Mouse (Mus musculus): ENCODE results near the gene Dnajb3. TPM values are rescaled to one million over a fixed set of nuclear protein-coding genes. Genes with fewer than 3 reads are reported as not detected.

The Dnajb3 gene
- polyA plus RNA-seq (2012), result not detected in 2 replicates

DNA sequence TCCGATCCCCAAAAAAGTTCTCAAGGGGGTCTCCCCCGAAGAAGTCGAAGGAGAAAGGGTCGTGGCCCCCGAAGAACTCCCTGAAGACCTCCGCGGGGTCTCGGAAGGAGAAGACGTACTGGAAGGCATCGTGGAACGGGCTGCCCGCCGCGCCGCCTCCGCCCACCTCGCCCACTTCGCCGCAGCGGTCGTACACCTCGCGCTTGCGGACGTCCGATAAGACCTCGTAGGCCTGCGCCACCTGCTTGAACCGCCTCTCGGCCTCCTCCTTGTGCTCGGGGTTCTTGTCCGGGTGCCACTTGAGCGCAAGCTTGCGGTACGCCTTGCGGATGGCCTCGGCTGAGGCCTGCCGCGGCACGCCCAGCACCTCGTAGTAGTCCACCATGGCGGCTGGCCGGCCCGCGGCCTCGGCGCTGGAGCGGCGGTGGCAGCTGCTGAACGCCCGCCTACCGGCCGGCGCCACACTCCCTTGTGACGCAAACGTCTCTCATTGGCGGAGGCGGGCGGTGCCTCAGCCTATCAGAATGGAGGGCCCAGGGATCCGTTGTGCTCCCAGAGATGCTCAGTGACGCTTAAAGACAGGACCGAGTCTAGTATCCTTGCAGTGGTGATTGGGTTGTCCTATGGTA lies at the start of gene Dnajb3:
Gene Dnajb3, minus strand, starts transcription at position 489 of the 629 bp plus-strand sequence.
- TF ChIP-seq GATA1 (IDR thresholded peaks at IDR 0.05; ENCODE audit: low read length), result no peak

DNA sequence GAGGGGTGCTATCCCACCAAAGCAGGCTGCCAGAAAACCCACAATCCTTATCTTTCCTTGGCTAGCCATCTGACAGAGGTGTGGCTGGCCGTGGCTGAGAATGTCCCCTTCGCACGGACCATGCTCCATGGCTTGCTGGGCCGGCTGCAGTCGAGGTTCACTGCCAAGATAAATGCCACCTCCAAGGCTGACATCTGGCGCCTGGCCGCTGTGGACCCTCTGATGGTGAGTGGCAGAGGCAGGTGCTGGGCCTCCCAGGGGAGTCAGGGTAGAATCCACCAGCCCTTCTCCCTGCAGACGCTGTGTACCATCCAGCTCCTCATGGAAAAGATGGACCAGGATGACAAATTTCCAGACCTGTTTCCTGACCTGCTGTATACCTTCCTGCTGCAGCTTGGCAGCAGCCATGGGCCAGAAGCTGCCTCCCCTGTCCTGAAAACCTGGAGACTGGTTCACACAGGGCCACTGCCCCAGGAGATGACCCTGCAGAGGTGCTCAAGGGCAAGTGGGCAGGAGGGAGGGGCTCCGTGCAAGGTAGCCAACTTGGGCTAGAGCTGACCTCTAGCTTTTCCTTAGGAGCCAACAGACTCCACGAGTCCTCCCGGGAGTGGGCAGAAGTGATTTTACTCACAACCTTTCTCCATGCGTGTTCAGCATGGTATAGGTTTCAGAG lies 49.3 kb upstream of the Dnajb3 start:
- TF ChIP-seq GATA1 (IDR thresholded peaks at IDR 0.05; ENCODE audit: low read length), result no peak

DNA sequence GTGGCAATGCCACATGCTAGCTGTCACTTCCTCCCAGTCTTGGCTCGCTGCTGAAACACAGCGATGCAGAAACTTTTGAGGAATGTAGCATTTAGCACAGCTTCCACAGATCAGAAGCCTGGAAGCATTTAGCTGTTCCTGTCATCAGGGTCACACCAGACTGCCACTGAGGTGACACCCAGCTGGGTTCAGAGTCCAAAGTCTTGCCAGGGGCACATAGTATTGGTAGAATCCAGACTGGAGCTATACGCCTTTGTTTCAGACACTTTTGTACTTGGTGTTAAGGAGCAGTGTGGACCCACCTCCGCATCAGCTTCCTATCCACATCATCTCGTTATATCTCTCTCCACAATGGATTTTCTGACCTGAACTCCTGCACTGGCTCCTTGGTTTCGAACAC lies 48.0 kb upstream of the Dnajb3 start:
- TF ChIP-seq GATA1 (IDR thresholded peaks at IDR 0.05; ENCODE audit: low read length), result no peak

DNA sequence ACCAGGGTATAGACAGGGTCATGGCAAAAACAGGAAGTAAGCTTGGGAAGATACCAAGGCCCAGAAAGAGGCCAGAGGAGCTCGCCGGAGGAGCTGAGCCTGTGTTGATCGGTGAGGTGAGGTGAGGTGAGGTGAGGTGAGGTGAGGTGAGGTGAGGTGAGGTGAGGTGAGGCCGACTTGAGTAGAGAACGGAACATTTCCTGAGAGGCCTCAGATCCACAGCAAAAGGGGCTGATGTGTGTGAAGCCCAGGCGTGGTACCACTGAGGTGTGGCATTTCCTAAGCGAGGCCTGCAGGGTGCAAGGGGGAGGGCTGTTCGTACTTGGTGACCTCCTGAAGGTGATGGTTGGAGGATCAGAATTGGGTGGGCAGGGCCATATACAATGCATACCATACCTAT lies 47.5 kb upstream of the Dnajb3 start:
- TF ChIP-seq GATA1 (IDR thresholded peaks at IDR 0.05; ENCODE audit: low read length), result no peak

DNA sequence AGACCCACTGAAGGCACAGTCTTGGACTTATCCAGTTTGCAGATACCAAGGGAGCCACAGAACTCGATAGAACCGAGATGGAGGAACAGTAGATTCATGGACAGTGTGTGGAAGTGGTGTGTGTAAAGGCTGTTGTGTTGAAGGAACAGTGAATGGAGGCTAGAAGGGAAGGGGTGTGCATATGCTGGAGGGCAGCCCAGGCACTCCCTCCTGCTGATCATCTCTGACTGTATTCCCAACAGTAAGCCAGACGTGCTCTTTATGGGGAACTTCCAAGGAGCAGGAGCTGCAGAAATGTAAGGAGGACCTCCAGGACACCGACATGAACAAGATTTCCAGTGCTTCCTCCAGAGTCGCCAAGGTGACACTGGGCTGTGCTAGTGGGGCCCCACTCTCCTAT lies 44.4 kb upstream of the Dnajb3 start:
- no peak for TF ChIP-seq GATA1 (IDR thresholded peaks at IDR 0.05; ENCODE audit: low read length)

DNA sequence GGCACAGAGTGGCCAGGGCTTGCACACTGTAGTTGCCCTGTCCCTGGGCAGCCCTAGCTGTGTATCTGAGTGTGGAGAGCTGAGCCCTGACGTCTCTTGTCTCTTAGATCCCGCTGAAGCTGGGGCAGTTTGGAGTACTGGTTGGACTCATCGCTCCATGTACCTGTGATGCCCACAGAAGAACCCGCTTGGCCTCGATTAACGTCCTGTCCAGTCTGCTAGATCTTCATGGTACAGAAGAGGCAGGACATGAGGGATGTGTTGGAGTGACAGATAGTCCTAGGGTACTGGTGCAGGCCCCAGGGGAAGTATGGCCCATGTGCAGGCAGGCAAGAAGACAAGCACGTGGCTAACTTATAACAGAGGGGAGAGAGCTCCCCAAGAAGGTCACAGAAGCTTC lies 44.0 kb upstream of the Dnajb3 start:
- TF ChIP-seq GATA1 (IDR thresholded peaks at IDR 0.05; ENCODE audit: low read length), result no peak

DNA sequence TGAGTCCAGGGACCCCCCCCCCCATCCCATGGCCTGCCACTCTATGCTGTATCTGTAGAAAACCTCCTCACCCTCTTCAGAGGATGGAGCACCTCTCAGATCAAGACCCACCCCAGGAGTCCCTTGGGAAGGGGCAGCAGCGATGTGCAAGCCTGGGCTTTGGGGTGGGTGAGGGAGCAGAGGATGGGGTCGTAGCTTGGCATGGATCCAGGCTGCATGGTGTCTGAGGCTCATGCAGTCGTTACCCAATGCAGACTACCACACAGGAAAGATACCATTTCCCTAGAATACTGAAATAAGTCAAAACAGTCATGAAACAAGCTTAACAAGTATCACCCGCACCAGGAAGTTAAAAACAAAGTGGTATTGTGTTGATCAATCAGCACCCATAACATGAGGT lies 43.1 kb upstream of the Dnajb3 start:
- no peak for TF ChIP-seq GATA1 (IDR thresholded peaks at IDR 0.05; ENCODE audit: low read length)

DNA sequence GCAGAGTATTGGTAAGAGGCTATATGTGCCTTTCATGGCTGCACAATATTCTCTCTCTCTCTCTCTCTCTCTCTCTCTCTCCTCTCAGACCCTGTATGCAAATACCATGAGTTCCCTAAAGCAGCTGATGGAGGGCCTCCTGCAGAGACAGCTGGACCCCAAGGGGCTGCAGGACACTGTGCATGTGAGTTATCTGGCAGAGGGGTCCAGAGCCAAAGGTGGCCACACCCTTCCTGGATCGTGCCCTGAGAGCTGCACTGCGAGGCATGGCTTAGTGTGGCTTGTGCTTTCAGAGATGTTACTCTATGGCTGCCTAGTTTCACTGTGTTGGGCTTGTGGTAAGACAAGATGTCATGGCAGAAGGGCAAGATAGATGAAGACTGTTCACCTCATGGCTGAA lies 42.1 kb upstream of the Dnajb3 start:
- TF ChIP-seq GATA1 (IDR thresholded peaks at IDR 0.05; ENCODE audit: low read length), result no peak

DNA sequence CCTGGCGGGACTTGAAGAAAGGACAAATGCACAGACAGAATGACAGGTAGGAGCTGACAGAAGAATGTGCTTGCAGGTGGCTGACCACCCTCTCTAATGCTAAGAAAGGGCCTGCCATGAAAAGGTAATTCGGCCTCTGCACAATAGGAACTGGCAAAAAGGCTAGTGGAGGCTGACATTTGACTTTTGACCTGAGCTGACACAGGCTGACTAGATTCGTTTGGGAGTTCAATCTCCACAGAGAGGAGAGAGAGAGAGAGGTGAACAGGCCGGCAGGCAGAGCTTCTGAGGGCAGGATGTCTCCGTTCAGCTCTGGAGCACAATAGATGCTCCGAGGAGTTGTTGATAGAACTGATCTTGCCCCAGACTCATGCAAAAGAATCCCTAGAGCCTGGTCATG lies 40.8 kb upstream of the Dnajb3 start:
- TF ChIP-seq GATA1 (IDR thresholded peaks at IDR 0.05; ENCODE audit: low read length), result no peak

DNA sequence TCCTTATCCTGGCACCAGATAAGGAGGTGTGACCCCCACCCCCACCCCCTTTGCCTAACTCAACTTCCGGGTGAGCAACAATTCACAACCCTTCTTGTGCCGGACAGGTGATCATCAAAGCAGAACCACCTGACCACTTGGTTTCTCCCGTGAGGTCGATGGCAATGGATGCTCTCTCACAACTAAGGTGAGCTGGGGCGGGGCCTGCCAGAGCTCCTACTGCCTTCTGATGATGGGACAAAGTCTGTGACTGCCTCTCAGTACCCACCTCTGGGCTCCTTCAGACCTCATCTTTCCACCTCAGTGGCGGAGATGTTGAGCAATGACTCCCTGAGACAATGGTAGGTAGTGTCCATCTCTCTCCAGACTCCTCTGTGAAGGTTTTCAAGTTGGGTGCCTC lies 40.3 kb upstream of the Dnajb3 start:
- no peak for TF ChIP-seq GATA1 (IDR thresholded peaks at IDR 0.05; ENCODE audit: low read length)

DNA sequence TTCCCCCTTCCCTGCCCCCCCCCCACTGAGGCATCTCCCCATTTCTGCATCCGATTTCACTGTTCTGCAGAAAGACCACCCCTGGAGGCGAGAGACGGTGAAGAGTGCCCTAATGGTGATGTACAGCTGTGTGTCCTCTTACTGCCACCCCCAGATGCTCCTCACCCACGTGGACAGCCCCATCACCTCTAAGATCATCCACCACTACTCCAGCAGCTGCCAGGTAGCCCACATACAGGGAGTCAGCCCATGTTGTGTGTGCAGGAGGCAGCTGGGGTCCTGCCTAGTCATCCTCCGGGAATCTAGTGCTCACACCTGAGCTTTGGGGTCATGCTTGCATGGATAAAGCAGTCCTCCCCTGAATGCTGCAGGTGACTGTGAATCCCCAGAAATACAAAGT lies 38.3 kb upstream of the Dnajb3 start:
- no peak for TF ChIP-seq GATA1 (IDR thresholded peaks at IDR 0.05; ENCODE audit: low read length)

DNA sequence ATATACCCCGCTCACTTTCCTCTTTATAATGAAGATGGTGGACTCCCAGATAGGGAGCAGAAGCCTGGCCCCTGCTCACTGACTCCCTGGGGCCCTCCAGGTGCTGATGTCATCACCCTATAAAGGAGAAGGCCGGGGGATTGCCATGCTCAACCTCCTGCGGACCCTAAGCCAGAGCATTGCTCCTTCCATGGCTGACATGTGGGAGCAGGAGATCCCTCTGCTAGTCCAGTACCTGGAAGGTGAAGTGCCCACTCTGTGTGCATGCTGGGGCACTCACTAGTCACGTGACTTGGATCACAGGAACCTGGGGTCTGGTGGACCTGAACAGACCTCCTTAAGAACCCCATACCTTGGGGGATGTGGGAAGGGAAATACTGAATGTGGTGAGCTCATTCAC lies 35.0 kb upstream of the Dnajb3 start:
- no peak for TF ChIP-seq GATA1 (IDR thresholded peaks at IDR 0.05; ENCODE audit: low read length)

DNA sequence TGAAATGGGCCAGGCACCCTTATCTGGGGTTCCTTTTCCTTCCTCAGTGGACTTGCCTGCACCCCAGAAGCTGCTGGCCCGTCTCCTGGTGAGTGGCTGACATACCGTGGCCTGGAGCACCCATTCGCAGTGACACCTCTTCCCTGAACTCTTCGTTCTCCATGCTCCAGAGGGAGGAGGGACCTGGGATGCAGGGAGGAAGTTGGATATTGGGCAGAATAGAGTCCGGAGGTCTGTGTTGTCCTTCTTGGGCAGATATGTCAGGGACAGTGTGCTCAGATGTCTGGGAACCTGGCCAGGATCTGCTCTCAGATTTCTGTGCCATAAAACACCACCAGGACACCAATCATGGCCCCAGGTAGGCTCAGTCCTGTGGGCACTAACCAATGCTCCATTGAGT lies 34.5 kb upstream of the Dnajb3 start:
- no peak for TF ChIP-seq GATA1 (IDR thresholded peaks at IDR 0.05; ENCODE audit: low read length)

DNA sequence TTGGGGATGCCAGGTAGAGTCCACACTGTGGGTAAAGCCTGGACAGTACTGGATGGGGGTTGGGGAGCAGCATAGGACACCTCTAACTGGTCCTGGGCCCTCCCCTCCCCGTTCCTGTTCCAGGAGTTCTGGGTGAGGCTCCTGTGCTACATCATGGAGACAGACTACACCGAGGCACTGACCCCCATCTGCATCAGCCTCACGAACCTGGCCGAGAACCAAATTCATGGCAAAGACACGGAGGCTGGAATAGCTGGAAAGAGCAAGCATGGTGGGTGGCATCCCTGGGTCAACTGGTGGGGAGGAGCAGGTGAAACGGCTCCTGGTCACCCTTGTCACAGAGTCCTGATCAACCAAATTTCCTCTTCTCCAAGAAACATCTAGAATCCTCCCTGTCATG lies 33.2 kb upstream of the Dnajb3 start:
- TF ChIP-seq GATA1 (IDR thresholded peaks at IDR 0.05; ENCODE audit: low read length), result no peak

DNA sequence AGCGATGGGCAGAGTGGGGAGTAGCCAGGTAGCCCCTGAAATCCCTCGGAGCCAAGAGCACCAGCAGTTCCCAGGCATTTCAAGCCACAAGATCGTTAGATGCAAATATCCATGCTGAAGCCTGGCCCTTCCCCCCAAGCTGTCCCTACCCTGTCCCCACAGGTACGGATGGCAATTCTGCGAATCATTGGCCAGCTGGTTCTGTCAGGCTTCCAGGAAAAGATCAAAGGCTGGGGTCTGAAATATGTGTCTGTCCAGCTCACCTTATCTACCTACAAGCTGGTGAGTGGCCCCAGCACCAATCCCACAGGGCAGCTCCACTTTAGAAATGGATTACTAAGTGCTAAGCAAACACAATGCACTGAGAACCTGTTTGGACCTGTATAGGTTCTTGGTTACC lies 31.7 kb upstream of the Dnajb3 start:
- no peak for TF ChIP-seq GATA1 (IDR thresholded peaks at IDR 0.05; ENCODE audit: low read length)

DNA sequence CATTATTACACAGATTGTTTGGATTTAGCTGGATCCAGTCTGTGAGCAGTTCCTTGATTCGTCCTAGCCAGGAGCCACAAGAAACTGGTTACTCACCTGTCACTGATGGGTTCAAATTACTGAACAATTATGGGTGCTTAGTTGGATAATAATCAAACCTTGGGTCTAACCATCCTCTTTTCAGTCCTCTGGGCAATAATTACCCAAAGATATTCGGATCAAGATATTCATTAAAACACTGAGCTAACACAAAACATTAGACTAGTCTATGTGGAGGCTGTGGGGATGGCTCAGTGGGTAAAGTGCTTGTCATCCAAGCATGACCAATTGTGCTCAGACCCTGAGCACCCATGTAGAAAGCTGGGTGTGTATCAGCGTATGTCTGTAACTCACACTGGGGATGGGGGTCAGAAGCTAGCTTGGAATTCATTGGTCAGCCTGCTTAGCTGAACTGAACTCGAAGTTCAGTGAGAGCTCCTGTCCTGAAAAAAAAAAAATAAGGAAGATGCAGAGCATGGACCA lies 30.4 kb upstream of the Dnajb3 start:
- TF ChIP-seq GATA1 (IDR thresholded peaks at IDR 0.05; ENCODE audit: low read length), result no peak
